Comparison of ENCODE assay signal across 13 mouse cellular contexts in the genomic region with DNA sequence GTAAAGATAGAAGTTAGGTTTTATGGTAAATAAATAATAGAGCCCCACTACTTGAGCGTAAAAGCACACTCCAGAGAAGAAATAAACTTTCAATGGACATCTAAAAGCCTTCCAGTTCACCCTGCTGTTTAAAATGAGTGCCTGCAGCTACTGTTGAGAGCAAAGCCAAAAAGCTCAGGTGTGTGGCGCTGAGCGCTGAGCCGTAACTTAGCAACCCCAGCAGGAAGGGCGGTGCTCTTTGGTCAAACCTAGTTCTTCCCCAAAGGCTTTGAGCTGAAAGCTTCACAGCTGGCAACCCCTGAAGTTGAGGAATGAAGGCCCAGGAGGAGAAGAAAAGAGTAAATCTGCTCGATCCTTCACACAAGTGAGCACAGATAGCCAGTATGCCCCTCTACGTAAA.
DNase-seq lines count a peak whose midpoint lies in the region; ATAC-seq and TF ChIP-seq lines count a peak whose summit lies in the region.
"Had no signal": no experiment of that assay in that cellular context is flagged by ENCODE, and none has a peak within 500 bp of the region (broad histone marks: within the 10 kb centered on the region; RNA-seq: fewer than 3 reads in every experiment).

No protein-coding gene starts in this region.

- no peak for ATAC-seq in liver, postnatal 0 days

- WGBS in liver, postnatal 0 days (ENCODE audit: insufficient replicate concordance): 69% methylated on average over 7 of the region's 7 CpGs

- H3K36me3 ChIP-seq in liver, postnatal 0 days (replicated peaks; ENCODE audit: insufficient read depth, low read length): no peaks in the 10 kb centered on the region
- H3K36me3 ChIP-seq: embryonic facial prominence, embryonic 13.5 days; heart, embryonic 15.5 days; limb, embryonic 12.5 days had no signal

- H3K4me2 ChIP-seq in liver, postnatal 0 days (ENCODE audit: low read depth, low read length): no peak overlapping the region
- H3K4me2 ChIP-seq: embryonic facial prominence, embryonic 13.5 days; heart, embryonic 15.5 days; limb, embryonic 12.5 days had no signal

- H3K4me3 ChIP-seq in liver, postnatal 0 days (ENCODE audit: low read depth, low read length): no peak overlapping the region
- H3K4me3 ChIP-seq: embryonic facial prominence, embryonic 13.5 days; heart, embryonic 15.5 days; limb, embryonic 12.5 days had no signal

- H3K27me3 ChIP-seq in liver, postnatal 0 days (ENCODE audit: insufficient read depth, low read length): no peaks in the 10 kb centered on the region
- H3K27me3 ChIP-seq: embryonic facial prominence, embryonic 13.5 days; heart, embryonic 15.5 days; limb, embryonic 12.5 days had no signal

- intact Hi-C loops in gastrocnemius, postnatal 36 days (cut with DNase I): no loop called here

- no peaks in the 10 kb centered on the region; the same call in 1 of the 2 replicates for H3K4me1 ChIP-seq in liver, postnatal 0 days (ENCODE audit: insufficient read depth)
- H3K4me1 ChIP-seq: embryonic facial prominence, embryonic 13.5 days; limb, embryonic 12.5 days had no signal

- H3K9me3 ChIP-seq in liver, postnatal 0 days (ENCODE audit: low read length): no peaks in the 10 kb centered on the region
- H3K9me3 ChIP-seq: embryonic facial prominence, embryonic 13.5 days; heart, embryonic 15.5 days; limb, embryonic 12.5 days had no signal

- H3K9ac ChIP-seq in liver, postnatal 0 days (replicated peaks): no peak overlapping the region
- H3K9ac ChIP-seq: embryonic facial prominence, embryonic 13.5 days; heart, embryonic 15.5 days; limb, embryonic 12.5 days had no signal

- no peak overlapping the region for H3K27ac ChIP-seq in liver, postnatal 0 days (ENCODE audit: low read depth)
- H3K27ac ChIP-seq: embryonic facial prominence, embryonic 13.5 days; heart, embryonic 15.5 days; limb, embryonic 12.5 days; macrophage had no signal

- no peak for TF ChIP-seq CTCF in liver, postnatal 0 days (IDR thresholded peaks at IDR 0.05; ENCODE audit: low read depth)

- no peak for TF ChIP-seq EP300 in liver, postnatal 0 days (IDR thresholded peaks at IDR 0.05; ENCODE audit: low read depth)

- peak; percentile 9 for DNase-seq in embryo, embryonic 11 days
- no peak for DNase-seq in embryo, embryonic 10 days (ENCODE audit: low spot score)
- DNase-seq in A20 (ENCODE audit: low read depth, low spot score): peak; percentile 29
- peak; percentile 3 for DNase-seq in brain, embryonic 18.5 days (ENCODE audit: low read depth, low spot score)
- DNase-seq in kidney, postnatal 4 days: peak; percentile 22 to 39
- no peak for DNase-seq in heart, adult 11 months
- no peak for DNase-seq in gastrocnemius, postnatal 36 days
- no peak for DNase-seq in liver, postnatal 0 days
- DNase-seq: spleen, adult 18-20 months had no signal

Comparison
In these comparisons a context has a peak if more than half of its experiments do, and no peak if none do; other contexts are left out.
1. DNase-seq: peak in embryo, embryonic 11 days (single experiment), A20 (single experiment), brain, embryonic 18.5 days (single experiment) and kidney, postnatal 4 days (2 of 2); none in embryo, embryonic 10 days (single experiment), heart, adult 11 months (single experiment), gastrocnemius, postnatal 36 days (0 of 2) and liver, postnatal 0 days (single experiment).